Mouse (Mus musculus): ENCODE data around the gene Ndufs8. TPM values are rescaled to one million over a fixed set of nuclear protein-coding genes. Genes with fewer than 3 reads are reported as not detected.
"Not testable (repeated sequence)": the region's sequence is repeated elsewhere in the genome, so short reads cannot be mapped to it uniquely, and the experiment has no call there.

Gene Ndufs8
- 320 and 361 TPM in 2 replicates for polyA plus RNA-seq (2014; fragmentation: Nextera tagmentation; extraction: Ambion mirVana)

DNA sequence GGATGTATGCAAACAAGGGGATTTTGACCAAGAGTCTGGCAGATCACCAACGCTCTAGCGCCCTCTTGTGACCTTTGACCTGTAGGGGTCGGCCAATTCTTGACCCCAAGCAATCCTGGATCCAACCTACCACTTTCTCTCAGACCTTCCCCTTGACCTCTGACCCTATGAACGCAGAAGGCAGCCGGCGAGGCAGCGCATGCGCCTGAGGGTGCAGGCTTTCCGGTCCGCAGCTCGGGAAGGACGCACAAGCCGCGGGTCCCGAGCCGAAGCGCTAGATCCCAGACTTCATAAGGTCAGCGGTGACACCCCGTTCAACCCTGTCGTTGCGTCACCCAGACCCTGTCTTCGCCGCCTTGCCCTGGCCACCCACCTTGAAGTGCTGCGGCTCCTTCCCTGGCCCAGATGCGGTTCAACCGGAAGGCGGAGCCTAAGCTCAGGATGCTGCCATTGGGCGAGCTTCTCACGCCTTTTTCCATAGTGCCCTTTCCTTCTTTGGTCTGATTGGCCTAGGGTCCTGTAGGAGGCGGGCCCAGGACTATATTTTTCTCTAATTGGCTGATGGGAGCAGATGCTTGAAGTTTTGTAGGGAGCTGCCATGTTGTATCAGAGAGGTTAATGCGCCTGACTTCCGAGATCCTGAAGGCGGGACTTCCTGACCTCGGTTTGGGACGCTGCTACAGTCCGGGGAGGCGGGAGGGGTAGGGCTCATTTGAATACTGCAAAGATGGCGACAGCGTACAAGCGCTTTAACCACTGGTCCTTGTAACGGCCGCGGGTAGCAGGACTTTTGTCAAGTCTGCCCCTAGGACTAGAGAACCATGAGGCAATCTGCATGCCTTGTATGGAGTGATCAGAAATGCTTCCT is at the start of gene Ndufs8:
Gene Ndufs8 (minus strand): TSS at position 438 of the 868 bp plus-strand sequence.
- under 1% methylated on average over 43 of the region's 43 CpGs for WGBS
- peak within 1 kb of the TSS; percentile 84 for H3K4me2 ChIP-seq (replicated peaks; ENCODE audit: low read depth, low read length)
- ATAC-seq (ENCODE audit: insufficient number of reproducible peaks, insufficient read depth, low FRiP score, low read depth): peak; percentile 98

DNA sequence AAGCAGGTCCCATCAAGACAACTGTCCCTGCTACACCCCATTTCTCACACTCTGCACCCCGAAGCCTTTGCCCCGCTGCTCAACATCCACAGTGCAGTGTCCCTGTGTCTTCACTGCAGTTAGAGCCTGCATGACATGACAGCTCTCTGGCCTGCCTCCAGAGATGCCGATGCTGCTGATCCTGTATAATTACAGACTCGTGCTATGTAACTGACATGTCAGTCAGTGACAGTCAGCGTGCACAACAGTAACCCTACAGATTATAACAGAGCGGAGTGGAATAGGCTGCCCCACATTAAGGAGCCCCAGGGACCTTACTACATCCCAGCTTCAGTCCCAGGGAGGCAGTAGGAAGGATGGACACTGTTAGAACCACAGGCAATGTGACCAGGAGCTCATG is 49.2 kb upstream of the Ndufs8 start:
- H3K27me3 ChIP-seq (ENCODE audit: control insufficient read depth, insufficient read depth, low read length): not testable (repeated sequence)

More for the DNA sequence above, at the start of gene Ndufs8:
- Histone ChIP-seq H3K27me3 (ENCODE audit: control insufficient read depth, insufficient read depth, low read length) (no peaks in the 10 kb centered on the region), H3K27ac (ENCODE audit: low read length) (peak within 1 kb of the TSS; percentile 76), H3K36me3 (ENCODE audit: control insufficient read depth, insufficient read depth, low read length) (peaks cover 19% of the 10 kb centered on the region), H3K9me3 (ENCODE audit: control insufficient read depth, low read depth, low read length) (no peaks in the 10 kb centered on the region), H3K4me3 (ENCODE audit: low read depth, low read length) (peak within 1 kb of the TSS; percentile 66), H3K4me1 (ENCODE audit: control insufficient read depth, insufficient read depth, low read length) (peaks cover 15% of the 10 kb centered on the region), H3K9ac (replicated peaks; ENCODE audit: low read depth, low read length) (peak within 1 kb of the TSS; percentile 65)

DNA sequence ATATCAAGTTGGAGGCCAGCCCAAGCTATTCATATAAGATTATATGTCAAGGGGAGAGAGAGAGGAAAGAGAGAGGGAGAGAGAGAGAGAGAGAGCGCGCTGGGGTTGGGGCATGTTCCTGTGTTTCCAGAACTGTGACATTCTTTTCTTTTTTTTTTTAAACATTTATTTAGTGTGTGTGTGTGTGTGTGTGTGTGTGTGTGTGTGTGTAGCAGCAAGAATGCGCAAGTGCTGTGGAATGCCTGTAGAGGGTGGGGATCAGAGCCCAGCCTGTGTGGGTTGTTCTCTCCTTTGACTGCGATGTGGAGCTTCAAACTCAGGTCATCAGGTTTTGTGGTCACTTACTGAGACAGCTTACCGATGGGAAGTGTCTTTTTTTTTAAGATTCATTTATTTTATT is 47.6 kb upstream of the Ndufs8 start:
- no peak for ATAC-seq (ENCODE audit: insufficient number of reproducible peaks, insufficient read depth, low FRiP score, low read depth)
- H3K27me3 ChIP-seq (ENCODE audit: control insufficient read depth, insufficient read depth, low read length): no peaks in the 10 kb centered on the region
- H3K27ac ChIP-seq (ENCODE audit: low read length): no peak overlapping the region

More for the DNA sequence above, 49.2 kb upstream of the Ndufs8 start:
- not testable (repeated sequence) for H3K4me3 ChIP-seq (ENCODE audit: low read depth, low read length); H3K4me2 ChIP-seq (replicated peaks; ENCODE audit: low read depth, low read length); H3K9ac ChIP-seq (replicated peaks; ENCODE audit: low read depth, low read length); H3K9me3 ChIP-seq (ENCODE audit: control insufficient read depth, low read depth, low read length); H3K36me3 ChIP-seq (ENCODE audit: control insufficient read depth, insufficient read depth, low read length); ATAC-seq (ENCODE audit: insufficient number of reproducible peaks, insufficient read depth, low FRiP score, low read depth); H3K27ac ChIP-seq (ENCODE audit: low read length); H3K4me1 ChIP-seq (ENCODE audit: control insufficient read depth, insufficient read depth, low read length)
- 90% methylated on average over 6 of the region's 6 CpGs for WGBS

DNA sequence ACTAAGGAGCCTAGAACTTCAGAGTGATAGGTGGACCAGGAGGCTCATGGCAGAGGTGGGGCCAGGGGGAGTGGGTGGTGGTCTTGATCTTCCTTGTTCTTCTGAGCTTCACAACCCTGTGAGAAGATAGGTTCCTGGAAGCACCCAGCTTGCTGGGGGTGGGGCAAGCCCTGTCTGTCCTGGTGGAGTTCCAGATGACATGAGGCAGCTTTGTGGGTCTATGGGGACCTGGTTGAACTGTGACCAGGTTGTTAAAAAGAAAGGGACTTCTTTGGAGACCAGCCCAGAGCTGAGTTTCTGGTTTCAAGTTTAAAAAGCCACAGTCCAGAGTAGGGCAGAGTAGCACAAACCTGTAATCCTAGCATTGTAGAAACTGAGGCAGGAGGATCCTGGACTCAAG is 46.5 kb upstream of the Ndufs8 start:
- Histone ChIP-seq H3K36me3 (ENCODE audit: control insufficient read depth, insufficient read depth, low read length) (no peaks in the 10 kb centered on the region), H3K4me1 (ENCODE audit: control insufficient read depth, insufficient read depth, low read length) (no peaks in the 10 kb centered on the region), H3K9me3 (ENCODE audit: control insufficient read depth, low read depth, low read length) (no peaks in the 10 kb centered on the region), H3K27me3 (ENCODE audit: control insufficient read depth, insufficient read depth, low read length) (no peaks in the 10 kb centered on the region), H3K4me2 (replicated peaks; ENCODE audit: low read depth, low read length) (no peak overlapping the region), H3K4me3 (ENCODE audit: low read depth, low read length) (no peak overlapping the region), H3K9ac (replicated peaks; ENCODE audit: low read depth, low read length) (no peak overlapping the region), H3K27ac (ENCODE audit: low read length) (no peak overlapping the region)
- no peak for ATAC-seq (ENCODE audit: insufficient number of reproducible peaks, insufficient read depth, low FRiP score, low read depth)

More for the DNA sequence above, 47.6 kb upstream of the Ndufs8 start:
- WGBS: 76% methylated on average over 5 of the region's 5 CpGs
- no peaks in the 10 kb centered on the region for H3K9me3 ChIP-seq (ENCODE audit: control insufficient read depth, low read depth, low read length)
- no peak overlapping the region for H3K4me3 ChIP-seq (ENCODE audit: low read depth, low read length)
- no peaks in the 10 kb centered on the region for H3K36me3 ChIP-seq (ENCODE audit: control insufficient read depth, insufficient read depth, low read length)
- no peak overlapping the region for H3K4me2 ChIP-seq (replicated peaks; ENCODE audit: low read depth, low read length)
- no peaks in the 10 kb centered on the region for H3K4me1 ChIP-seq (ENCODE audit: control insufficient read depth, insufficient read depth, low read length)
- H3K9ac ChIP-seq (replicated peaks; ENCODE audit: low read depth, low read length): no peak overlapping the region

DNA sequence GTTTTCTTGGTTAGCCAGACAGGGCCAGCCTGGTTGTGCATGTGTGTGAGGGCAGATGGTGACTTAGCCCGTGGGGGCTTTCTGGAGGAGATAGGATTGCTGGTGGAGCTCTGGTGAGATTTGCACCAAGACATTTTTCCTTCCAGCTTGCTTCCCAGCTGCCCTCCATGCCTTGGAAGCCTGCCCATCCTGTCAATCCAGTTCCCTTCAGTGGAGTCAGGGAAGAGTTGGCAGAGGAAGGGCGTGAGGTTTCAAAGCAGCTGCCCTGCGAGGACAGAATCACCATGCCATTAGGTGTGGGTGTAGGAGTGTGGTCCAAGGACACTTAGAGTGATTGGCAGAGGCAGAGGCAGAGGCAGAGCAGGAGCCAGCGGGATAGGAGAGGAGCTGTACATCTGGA is 45.9 kb upstream of the Ndufs8 start, which contains the start of gene Aldh3b3:
Gene Aldh3b3 (plus strand): TSS at position 176 of the 400 bp plus-strand sequence.
- no peak within 1 kb of the TSS for H3K27ac ChIP-seq (ENCODE audit: low read length)
- no peak within 1 kb of the TSS for H3K9ac ChIP-seq (replicated peaks; ENCODE audit: low read depth, low read length)
- H3K4me2 ChIP-seq (replicated peaks; ENCODE audit: low read depth, low read length): no peak within 1 kb of the TSS
- no peaks in the 10 kb centered on the region for H3K36me3 ChIP-seq (ENCODE audit: control insufficient read depth, insufficient read depth, low read length)
- WGBS: 65% methylated on average over 4 of the region's 4 CpGs
- no peaks in the 10 kb centered on the region for H3K27me3 ChIP-seq (ENCODE audit: control insufficient read depth, insufficient read depth, low read length)
- no peak for ATAC-seq (ENCODE audit: insufficient number of reproducible peaks, insufficient read depth, low FRiP score, low read depth)
- H3K4me3 ChIP-seq (ENCODE audit: low read depth, low read length): no peak within 1 kb of the TSS
- H3K4me1 ChIP-seq (ENCODE audit: control insufficient read depth, insufficient read depth, low read length): no peaks in the 10 kb centered on the region
- H3K9me3 ChIP-seq (ENCODE audit: control insufficient read depth, low read depth, low read length): no peaks in the 10 kb centered on the region

DNA sequence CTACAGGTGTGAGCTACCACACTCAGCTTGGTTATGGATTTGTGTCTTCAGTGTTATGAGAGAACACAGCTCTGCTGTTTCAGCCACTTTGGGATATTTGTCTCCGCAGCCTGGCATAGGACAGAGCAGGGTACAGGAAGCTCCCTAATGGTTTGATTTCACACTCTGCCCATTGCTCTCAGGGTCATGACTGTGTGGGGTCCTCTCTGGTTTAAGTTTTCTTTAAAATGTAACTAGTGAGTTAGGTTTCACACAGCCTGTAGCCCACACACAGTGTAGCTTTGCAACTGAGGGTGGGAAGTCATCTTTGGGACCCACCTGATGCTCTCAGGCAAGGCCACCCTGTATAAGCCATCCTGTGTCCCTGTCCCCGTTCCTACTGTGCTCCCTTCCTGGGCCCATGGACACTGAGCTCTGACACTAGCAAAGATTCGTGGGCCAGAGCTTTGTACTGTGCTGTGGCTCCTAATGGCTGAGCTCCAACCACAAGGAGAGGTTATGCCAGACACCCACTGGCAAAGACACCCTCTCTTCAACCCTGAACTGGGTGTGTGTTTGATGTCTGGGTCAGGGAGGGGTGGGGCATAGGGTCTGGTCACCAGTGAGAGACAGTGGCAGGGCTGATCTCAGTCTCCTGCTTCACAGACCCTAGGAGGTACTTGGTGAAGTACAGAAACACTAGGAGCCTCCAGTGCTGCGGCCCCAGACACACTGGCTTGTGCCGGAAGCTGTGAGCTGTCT is 44.9 kb upstream of the Ndufs8 start:
- H3K9ac ChIP-seq (replicated peaks; ENCODE audit: low read depth, low read length); H3K4me2 ChIP-seq (replicated peaks; ENCODE audit: low read depth, low read length); H3K9me3 ChIP-seq (ENCODE audit: control insufficient read depth, low read depth, low read length); H3K27ac ChIP-seq (ENCODE audit: low read length); H3K36me3 ChIP-seq (ENCODE audit: control insufficient read depth, insufficient read depth, low read length); H3K27me3 ChIP-seq (ENCODE audit: control insufficient read depth, insufficient read depth, low read length); H3K4me3 ChIP-seq (ENCODE audit: low read depth, low read length); H3K4me1 ChIP-seq (ENCODE audit: control insufficient read depth, insufficient read depth, low read length): not testable (repeated sequence)
- 76% methylated on average over 5 of the region's 5 CpGs for WGBS
- ATAC-seq (ENCODE audit: insufficient number of reproducible peaks, insufficient read depth, low FRiP score, low read depth): 0 out of 2 replicates have a peak, but pooled peaks have one; percentile 6

DNA sequence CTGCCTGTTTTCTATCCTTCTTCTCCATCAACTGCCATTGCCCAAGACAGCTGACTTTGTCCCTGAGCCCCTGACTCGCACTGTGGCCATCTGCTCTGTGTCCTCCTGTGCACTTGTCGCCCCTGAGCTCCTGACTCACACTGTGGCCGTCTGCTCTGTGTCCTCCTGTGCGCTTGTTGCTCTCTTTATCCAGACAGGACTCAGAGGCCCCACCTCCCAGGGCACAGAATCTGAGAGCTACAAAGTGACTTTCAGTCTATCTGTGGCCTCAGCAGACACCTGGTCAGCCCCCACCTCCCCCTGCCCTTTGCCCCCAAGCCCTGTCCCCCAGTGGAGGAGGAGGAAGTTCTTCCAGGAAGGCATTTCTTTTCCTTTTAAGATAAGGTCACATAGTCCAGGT is 43.2 kb upstream of the Ndufs8 start:
- H3K4me2 ChIP-seq (replicated peaks; ENCODE audit: low read depth, low read length): no peak overlapping the region
- H3K4me1 ChIP-seq (ENCODE audit: control insufficient read depth, insufficient read depth, low read length): no peaks in the 10 kb centered on the region
- no peaks in the 10 kb centered on the region for H3K9me3 ChIP-seq (ENCODE audit: control insufficient read depth, low read depth, low read length)
- no peaks in the 10 kb centered on the region for H3K27me3 ChIP-seq (ENCODE audit: control insufficient read depth, insufficient read depth, low read length)
- no peak for ATAC-seq (ENCODE audit: insufficient number of reproducible peaks, insufficient read depth, low FRiP score, low read depth)
- no peak overlapping the region for H3K27ac ChIP-seq (ENCODE audit: low read length)
- no peak overlapping the region for H3K9ac ChIP-seq (replicated peaks; ENCODE audit: low read depth, low read length)
- no peaks in the 10 kb centered on the region for H3K36me3 ChIP-seq (ENCODE audit: control insufficient read depth, insufficient read depth, low read length)
- WGBS: 40% methylated on average over 4 of the region's 4 CpGs
- H3K4me3 ChIP-seq (ENCODE audit: low read depth, low read length): no peak overlapping the region

DNA sequence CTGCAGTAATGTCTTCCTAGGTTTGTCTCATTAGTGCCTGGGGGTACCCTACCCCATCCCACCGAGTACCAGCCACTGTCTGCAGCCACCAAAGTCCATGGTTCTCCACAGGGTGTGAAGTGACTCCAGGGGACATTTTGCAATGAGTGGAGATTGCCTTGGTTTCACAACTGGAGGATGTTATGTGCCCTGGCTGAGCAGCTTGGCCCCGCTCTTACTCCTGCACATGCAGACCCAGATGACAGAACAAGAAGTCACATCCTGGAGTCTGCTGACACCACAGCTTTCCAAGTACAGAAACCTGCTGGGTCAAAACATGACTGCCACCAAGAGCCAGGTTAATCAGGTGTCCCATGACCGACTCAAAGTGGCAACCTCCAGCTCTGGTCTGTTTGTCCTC is 42.5 kb upstream of the Ndufs8 start:
- no peaks in the 10 kb centered on the region for H3K36me3 ChIP-seq (ENCODE audit: control insufficient read depth, insufficient read depth, low read length)
- no peaks in the 10 kb centered on the region for H3K9me3 ChIP-seq (ENCODE audit: control insufficient read depth, low read depth, low read length)
- H3K4me2 ChIP-seq (replicated peaks; ENCODE audit: low read depth, low read length): no peak overlapping the region
- no peak for ATAC-seq (ENCODE audit: insufficient number of reproducible peaks, insufficient read depth, low FRiP score, low read depth)
- WGBS: 67% methylated on average over 3 of the region's 3 CpGs
- no peak overlapping the region for H3K4me3 ChIP-seq (ENCODE audit: low read depth, low read length)
- no peaks in the 10 kb centered on the region for H3K4me1 ChIP-seq (ENCODE audit: control insufficient read depth, insufficient read depth, low read length)
- H3K27ac ChIP-seq (ENCODE audit: low read length): no peak overlapping the region
- no peak overlapping the region for H3K9ac ChIP-seq (replicated peaks; ENCODE audit: low read depth, low read length)
- H3K27me3 ChIP-seq (ENCODE audit: control insufficient read depth, insufficient read depth, low read length): no peaks in the 10 kb centered on the region
